Mouse (Mus musculus) cerebellum, postnatal 36 days (tissue): ENCODE measurements around the gene Cyp4f14.

ENCODE experiments used
- DNase-seq, 2 experiments: peaks; one replicate each; pipeline ENCODE4 v3.0.0; 2021 to 2022; ENCODE audit warnings: mixed read lengths in 2 of 2

Gene Cyp4f14

DNA sequence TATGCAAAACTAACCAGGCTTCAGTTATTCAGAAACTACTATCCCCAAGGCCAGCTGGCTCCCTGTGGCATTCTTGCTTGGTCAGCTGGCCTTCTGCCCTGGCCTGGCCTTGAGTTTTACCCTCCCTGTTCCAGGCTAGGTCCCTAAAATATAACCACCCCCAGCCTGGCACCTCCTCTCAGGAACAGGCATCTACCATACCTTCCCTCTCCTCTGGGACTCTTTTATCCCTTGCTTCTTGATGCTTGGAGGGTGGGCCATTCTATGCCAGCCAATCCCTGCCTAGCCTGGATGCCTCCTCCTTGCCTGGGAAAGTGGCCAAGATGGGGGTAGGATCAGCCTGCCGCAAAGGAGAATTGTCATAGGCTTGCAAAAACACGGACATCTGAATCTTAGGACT, at the start of gene Cyp4f14:
TSS of gene Cyp4f14 (minus strand) at position 212 of the 400 bp plus-strand sequence.
- DNase-seq: peak; percentile 45

DNA sequence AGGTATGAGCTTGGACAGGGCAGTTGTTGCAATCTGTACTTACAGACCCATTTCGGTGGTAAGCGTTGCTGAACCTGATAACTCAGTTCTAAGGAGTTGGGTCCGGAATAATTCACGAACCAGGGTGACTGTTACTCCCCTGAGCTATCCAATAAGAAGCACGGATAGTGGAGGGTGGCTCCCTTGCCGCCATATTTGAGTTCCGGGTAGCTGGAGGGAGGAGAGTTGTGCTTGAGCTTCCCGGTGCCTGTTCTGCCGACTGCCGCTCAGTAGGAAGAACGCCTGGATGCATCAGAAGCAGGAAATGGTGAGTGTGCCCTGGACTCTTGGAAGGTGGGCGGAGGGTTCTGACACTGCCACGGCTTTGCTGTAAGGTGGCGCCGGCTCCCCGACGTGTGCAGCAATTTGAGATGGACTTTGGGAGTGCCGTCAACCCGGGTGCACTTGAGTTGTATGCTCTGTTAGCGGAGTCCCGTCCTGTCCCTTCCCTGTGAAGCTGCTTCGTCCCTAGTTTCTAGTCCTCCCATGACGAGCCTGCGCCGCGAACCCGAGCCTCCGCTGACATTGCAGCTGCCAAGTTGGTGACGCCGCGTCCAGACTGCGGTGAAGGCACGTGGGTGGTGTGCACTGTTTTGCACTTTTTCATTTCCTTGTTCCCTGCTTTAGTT, 48.6 kb upstream of the Cyp4f14 start, which contains the start of gene Zfp472:
TSS of gene Zfp472 (plus strand) at position 192 of the 668 bp plus-strand sequence.
- peak; percentile 85 to 92 for DNase-seq

DNA sequence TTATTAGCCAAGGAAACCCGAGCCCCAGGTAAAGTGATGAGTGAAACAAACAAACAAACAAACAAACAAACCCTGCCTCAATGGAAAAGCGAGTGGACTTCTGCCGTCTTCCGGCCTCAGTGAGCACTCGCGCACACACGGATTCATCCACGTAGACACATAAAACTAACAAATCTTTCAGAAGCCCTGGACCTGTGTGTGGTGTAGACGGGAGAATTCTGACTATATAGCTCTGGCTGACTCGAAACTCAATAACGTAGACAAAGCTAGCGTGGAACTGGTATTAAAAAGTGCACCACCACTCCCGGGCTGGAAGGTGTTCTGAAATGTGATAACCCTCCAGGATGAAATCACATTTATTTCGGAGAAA, 48.1 kb upstream of the Cyp4f14 start:
- peak in 1 of 2 experiments; percentile 12 for DNase-seq

DNA sequence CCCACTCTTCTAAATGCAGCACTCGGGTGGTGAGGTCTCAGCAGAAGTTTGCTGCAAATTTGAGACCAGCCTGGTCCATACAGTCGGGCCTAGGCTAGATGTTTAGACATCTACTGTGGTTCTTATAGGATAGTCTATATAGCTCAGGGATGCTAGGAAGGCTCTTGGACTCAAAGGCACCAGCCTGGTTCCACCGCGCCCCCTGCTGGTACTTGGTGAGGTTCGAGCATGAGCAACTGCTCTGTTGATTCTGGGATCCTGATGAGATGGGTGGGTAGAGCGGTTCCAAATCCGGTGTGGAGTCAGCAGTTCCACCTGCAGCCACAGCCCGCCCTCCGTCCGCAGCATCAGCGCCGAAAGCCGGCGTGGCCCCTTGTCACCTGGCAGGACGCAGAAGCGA, 34.3 kb upstream of the Cyp4f14 start:
- DNase-seq: peak; percentile 86 to 91

GRCm38 (mm10) chr17:32951006-32951405, 33.9 kb upstream of the Cyp4f14 start:
- no peak for DNase-seq

- DNase-seq: no peak
Measured at GRCm38 (mm10) chr17:32950136-32950535, 33.0 kb upstream of the Cyp4f14 start.

DNA sequence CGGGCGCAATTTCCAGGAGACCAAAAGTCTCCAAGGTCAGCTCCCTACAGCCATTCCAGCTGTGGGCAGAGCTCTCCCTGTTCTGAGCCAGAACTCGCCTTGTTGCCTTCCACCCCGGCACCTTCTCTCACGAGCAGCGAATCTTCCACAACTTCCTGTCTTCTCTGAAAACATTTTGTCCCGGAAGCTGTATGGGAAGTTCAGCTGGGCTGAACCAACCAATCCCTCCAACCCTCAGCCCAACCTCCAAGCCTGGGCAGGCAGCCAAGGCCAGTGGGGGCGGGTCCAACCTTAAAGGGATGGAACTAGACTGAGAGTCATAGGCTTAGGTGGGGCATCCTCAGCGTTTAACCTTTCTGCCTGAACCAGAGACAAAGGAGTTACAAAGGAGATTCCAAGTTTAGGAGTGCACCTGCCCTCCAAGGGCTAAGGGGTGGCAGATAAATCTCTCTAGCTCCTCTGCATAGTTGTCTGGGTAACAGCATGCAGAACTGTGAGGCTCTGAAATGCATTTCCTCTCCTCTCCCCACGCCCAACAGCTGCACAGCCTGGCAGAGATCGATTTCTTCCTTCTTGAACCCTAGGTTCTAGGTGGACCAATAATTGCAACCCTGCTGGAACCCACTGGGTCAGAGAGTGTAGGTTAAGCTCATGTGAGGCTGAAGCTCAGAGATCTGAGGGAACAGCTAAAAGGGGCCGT, 30.2 kb upstream of the Cyp4f14 start, which contains the start of gene Cyp4f13:
TSS of gene Cyp4f13 (minus strand) at position 188 of the 700 bp plus-strand sequence.
- peak; percentile 89 to 95 for DNase-seq

GRCm38 (mm10) chr17:32946716-32947115, 29.6 kb upstream of the Cyp4f14 start:
- DNase-seq: no peak

DNA sequence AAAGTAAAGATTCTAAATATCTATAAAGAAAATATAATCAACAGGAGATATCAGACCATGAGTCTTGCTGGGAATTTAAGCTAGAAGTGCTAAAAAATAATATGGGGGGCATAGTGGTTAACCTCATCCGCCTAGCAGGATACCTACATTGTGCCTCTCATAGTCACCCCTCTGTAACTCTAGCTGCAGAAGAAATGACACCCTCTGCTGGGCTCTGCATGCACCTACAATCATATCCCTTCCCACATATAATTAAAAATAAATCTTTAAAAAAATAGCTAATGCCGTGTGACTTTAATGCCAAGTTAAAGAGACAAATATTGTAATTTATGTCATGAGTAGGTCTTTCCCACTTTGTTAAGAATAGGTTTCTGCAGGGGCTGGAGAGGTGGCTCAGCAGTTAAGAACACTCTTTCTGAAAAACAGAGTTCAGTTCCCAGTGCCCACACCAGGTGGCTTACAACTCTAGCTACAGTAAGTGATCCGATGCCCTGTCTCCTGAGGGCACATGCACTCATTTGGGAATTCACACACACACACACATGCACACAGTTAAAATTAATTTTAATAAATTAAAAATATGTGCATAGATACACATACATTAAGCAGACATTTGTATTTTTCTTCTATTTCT, 27.4 kb upstream of the Cyp4f14 start:
- DNase-seq: no peak

GRCm38 (mm10) chr17:32943661-32944060, 26.5 kb upstream of the Cyp4f14 start:
- DNase-seq: no peak

DNA sequence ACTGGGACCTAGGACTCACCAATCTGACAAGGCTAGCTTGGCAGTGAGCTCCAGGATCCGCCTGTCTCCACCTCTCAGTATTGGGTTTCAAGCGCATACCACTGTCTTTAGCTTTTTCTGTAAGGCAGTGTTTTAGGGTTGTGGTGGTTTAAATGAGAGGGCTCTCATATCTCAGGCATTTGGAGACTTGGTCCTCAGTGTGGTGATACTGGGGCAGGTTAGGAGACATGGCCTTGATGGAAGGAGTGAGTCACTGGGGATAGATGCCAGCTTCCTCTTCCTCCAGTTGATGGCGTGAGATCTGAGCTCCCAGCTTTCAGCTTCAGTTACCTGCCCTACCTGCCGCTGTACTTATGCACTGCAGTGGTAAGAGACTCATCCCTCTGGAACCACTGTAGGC, 22.7 kb upstream of the Cyp4f14 start:
- DNase-seq: no peak

- no peak for DNase-seq
Measured at GRCm38 (mm10) chr17:32927803-32928202, 10.7 kb upstream of the Cyp4f14 start.

GRCm38 (mm10) chr17:32924658-32925312, 7.6 kb upstream of the Cyp4f14 start:
- DNase-seq: peak; percentile 69 to 77

- no peak for DNase-seq
Measured at GRCm38 (mm10) chr17:32923681-32924080, 6.5 kb upstream of the Cyp4f14 start.

GRCm38 (mm10) chr17:32919123-32919522, 2.0 kb upstream of the Cyp4f14 start:
- no peak for DNase-seq

DNA sequence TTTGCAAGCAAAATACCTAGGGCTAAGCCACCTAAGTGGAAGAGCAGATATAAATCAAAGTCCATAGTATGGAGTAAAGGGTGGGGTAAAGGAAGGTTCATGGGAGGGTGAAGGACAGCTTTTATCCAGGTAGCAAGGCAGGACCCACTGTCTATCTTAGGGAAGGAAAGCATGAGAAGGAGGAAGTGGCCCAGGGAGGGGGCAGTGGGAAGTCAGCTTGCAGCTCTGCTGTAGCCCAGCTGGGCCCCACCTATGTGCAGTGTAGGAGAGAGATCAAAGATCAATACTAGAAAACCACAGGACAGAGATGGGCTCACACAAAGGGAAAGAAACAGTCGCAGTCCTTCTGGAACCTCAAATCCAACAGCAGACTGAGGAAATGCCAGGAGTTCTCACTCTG, 1.1 kb downstream of the Cyp4f14 start:
- no peak for DNase-seq

GRCm38 (mm10) chr17:32906172-32906571, 11.0 kb downstream of the Cyp4f14 start:
- no peak for DNase-seq

- peak; percentile 59 for DNase-seq
Measured at GRCm38 (mm10) chr17:32905239-32905638, 11.9 kb downstream of the Cyp4f14 start.

GRCm38 (mm10) chr17:32904414-32904813, 12.7 kb downstream of the Cyp4f14 start:
- no peak for DNase-seq

GRCm38 (mm10) chr17:32901751-32902525, 15.2 kb downstream of the Cyp4f14 start:
- no peak for DNase-seq

- no peak for DNase-seq
Measured at GRCm38 (mm10) chr17:32895421-32895820, 21.7 kb downstream of the Cyp4f14 start.

DNA sequence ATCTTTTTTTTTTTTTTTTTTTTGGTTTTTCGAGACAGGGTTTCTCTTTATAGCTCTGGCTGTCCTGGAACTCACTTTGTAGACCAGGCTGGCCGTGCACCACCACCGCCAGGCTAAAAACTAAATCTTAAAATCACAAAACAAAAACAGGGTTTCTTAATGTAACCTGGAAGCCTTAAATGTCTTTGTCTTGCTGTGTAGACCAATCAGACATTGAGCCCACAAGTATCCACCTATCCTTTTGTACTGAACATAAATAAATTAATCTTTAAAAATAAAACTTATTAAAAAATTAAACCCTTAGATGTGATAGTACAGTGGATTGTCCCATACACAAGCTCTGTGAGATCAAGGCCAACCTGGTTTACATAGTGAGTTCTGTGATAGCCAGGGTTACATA, 23.2 kb downstream of the Cyp4f14 start:
- DNase-seq: no peak
